Mouse (Mus musculus): ENCODE data around the gene Pafah1b1. TPM values are rescaled to one million over a fixed set of nuclear protein-coding genes. Genes with fewer than 3 reads are reported as not detected.

Gene Pafah1b1
- total and polyA plus RNA-seq, 2 experiments from 2014 or later, result 79.2 to 206 TPM

DNA sequence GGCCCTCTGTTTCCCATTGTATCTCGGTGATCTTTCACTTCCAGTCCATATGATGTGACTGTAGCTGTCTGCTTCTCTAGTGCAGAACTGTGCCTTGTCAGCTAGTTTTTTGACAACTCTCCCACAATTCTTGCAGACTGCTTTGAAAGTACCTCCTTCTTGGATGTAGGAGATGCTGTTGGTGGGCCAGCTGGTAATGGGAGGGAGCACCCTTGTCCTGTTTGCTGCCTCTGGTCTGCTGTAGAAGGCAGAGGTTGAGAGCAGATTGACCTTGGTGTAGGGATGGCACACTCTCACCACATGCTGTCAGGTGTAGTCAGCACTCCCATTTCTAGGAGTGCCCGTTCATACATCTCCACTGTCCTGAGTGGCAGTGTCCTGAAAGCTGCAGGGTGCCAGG, 55.5 kb downstream of the Pafah1b1 start:
- TF ChIP-seq CTCF (IDR thresholded peaks at IDR 0.05), result no peak
- H3K36me3 ChIP-seq (ENCODE audit: insufficient read depth, low read length), result peaks cover 60% of the 10 kb centered on the region

DNA sequence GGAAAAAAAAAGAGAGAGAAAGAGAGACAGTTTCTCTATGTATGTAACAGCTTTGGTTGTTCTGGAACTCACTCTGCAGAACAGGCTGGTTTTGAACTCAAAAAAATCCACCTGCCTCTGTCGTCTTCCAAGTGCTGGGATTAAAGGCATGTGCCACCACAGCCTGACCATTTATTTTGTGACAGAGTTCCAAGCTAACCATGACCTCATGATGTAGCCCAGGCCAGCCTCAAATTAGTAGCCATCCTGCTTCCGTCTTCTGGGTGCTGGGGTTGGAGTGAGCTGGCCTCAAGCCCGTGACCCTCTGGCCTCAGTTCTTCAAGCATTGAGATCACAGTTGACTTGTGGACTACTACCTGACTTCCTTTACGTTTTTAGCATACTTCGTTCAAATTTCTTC, 56.0 kb downstream of the Pafah1b1 start:
- Histone ChIP-seq H3K27ac (ENCODE audit: low read depth, low read length) (no peak overlapping the region), H3K4me2 (ENCODE audit: low read depth, low read length, poor library complexity, severe bottlenecking) (no peak overlapping the region), H3K9me3 (ENCODE audit: low read length) (no peaks in the 10 kb centered on the region), H3K27me3 (ENCODE audit: insufficient read depth, low read length) (no peaks in the 10 kb centered on the region), H3K9ac (replicated peaks; ENCODE audit: low read length, poor library complexity, severe bottlenecking) (no peak overlapping the region), H3K4me1 (ENCODE audit: insufficient read depth, low read length) (no peaks in the 10 kb centered on the region), H3K4me3 (ENCODE audit: low read depth, low read length) (no peak overlapping the region), H3K36me3 (ENCODE audit: insufficient read depth, low read length) (peaks cover 65% of the 10 kb centered on the region)
- no peak for DNase-seq (ENCODE audit: low spot score)
- no peak for ATAC-seq (ENCODE audit: low FRiP score)
- whole genome bisulfite sequencing, result 92% methylated on average over 5 of the region's 5 CpGs
- no peak for TF ChIP-seq CTCF (IDR thresholded peaks at IDR 0.05)

More for the DNA sequence above, 55.5 kb downstream of the Pafah1b1 start:
- H3K9ac ChIP-seq (replicated peaks; ENCODE audit: low read length, poor library complexity, severe bottlenecking), result no peak overlapping the region
- ATAC-seq (ENCODE audit: low FRiP score) (no peak), DNase-seq (ENCODE audit: low spot score) (no peak)
- H3K9me3 ChIP-seq (ENCODE audit: low read length), result no peaks in the 10 kb centered on the region
- no peak overlapping the region for H3K27ac ChIP-seq (ENCODE audit: low read depth, low read length)
- H3K27me3 ChIP-seq (ENCODE audit: insufficient read depth, low read length), result no peaks in the 10 kb centered on the region
- whole genome bisulfite sequencing, result 93% methylated on average over 2 of the region's 2 CpGs
- no peak overlapping the region for H3K4me2 ChIP-seq (ENCODE audit: low read depth, low read length, poor library complexity, severe bottlenecking)
- no peaks in the 10 kb centered on the region for H3K4me1 ChIP-seq (ENCODE audit: insufficient read depth, low read length)
- no peak overlapping the region for H3K4me3 ChIP-seq (ENCODE audit: low read depth, low read length)

DNA sequence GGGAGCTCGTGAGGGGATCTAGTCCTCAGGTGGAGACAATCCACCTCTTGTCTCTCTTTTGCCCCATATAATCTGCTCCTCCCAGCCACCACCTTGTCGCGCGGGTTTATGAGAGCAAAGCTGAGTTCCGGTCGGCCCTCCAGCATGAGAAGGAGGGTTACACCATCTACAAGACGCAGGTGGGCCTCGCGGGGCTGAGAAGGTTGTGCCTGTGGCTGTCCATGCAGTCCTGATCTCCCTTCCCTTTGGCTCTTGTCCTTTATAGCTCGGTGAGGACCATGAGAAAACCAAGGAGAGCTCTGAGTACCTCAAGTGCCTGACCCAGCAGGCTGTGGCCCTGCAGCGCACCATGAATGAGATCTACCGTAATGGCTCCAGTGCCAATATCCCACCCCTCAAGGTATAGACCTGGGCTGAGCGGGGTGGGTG, 56.9 kb downstream of the Pafah1b1 start:
- Histone ChIP-seq H3K27ac (ENCODE audit: low read depth, low read length) (no peak overlapping the region), H3K27me3 (ENCODE audit: insufficient read depth, low read length) (no peaks in the 10 kb centered on the region), H3K9me3 (ENCODE audit: low read length) (no peaks in the 10 kb centered on the region), H3K4me2 (ENCODE audit: low read depth, low read length, poor library complexity, severe bottlenecking) (no peak overlapping the region), H3K4me1 (ENCODE audit: insufficient read depth, low read length) (no peaks in the 10 kb centered on the region), H3K4me3 (ENCODE audit: low read depth, low read length) (no peak overlapping the region), H3K9ac (replicated peaks; ENCODE audit: low read length, poor library complexity, severe bottlenecking) (no peak overlapping the region), H3K36me3 (ENCODE audit: insufficient read depth, low read length) (peaks cover 73% of the 10 kb centered on the region)
- ATAC-seq (ENCODE audit: low FRiP score) (no peak), DNase-seq (ENCODE audit: low spot score) (no peak)
- TF ChIP-seq CTCF (IDR thresholded peaks at IDR 0.05), result no peak
- 98% methylated on average over 13 of the region's 13 CpGs for WGBS

DNA sequence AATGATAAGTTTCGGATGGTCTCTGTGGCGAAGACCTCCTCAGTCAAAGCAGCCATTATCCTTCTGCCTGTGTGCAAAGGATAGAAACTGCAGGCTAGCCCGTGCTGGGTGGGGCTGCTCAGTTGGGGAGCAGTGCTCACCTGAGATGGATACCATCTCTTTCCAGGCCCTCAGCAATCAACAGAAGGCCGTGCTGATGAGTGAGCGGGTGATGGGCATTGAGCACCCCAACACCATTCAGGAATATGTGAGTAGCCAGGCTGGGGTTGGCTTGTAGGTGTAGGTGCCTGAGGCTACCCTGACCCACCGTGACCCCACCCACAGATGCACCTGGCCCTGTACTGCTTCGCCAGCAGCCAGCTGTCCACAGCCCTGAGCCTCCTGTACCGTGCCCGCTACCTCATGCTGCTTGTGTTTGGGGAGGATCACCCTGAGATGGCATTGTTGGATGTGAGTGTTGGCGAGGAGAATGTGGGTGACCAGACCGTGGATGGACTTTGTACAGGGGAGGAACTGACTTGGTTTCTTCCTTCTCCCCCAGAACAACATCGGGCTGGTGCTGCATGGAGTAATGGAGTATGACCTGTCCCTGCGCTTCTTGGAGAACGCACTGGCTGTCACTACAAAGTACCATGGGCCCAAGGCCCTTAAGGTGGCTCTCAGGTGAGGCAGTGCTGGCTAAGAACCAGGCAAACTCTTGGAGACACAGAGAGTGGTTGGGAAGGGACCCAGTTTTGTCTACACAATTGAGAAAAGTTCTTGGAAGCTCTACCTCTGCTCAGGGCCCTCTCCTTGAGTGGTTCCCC, 57.5 kb downstream of the Pafah1b1 start:
- H3K27me3 ChIP-seq (ENCODE audit: insufficient read depth, low read length), result no peaks in the 10 kb centered on the region
- no peak for TF ChIP-seq CTCF (IDR thresholded peaks at IDR 0.05)
- peaks cover 79% of the 10 kb centered on the region for H3K36me3 ChIP-seq (ENCODE audit: insufficient read depth, low read length)
- ATAC-seq (ENCODE audit: low FRiP score) (no peak), DNase-seq (ENCODE audit: low spot score) (no peak)
- no peak overlapping the region for H3K27ac ChIP-seq (ENCODE audit: low read depth, low read length)
- no peaks in the 10 kb centered on the region for H3K4me1 ChIP-seq (ENCODE audit: insufficient read depth, low read length)
- no peak overlapping the region for H3K4me2 ChIP-seq (ENCODE audit: low read depth, low read length, poor library complexity, severe bottlenecking)
- WGBS, result 98% methylated on average over 14 of the region's 14 CpGs
- H3K4me3 ChIP-seq (ENCODE audit: low read depth, low read length), result no peak overlapping the region
- H3K9ac ChIP-seq (replicated peaks; ENCODE audit: low read length, poor library complexity, severe bottlenecking), result no peak overlapping the region
- H3K9me3 ChIP-seq (ENCODE audit: low read length), result no peaks in the 10 kb centered on the region

DNA sequence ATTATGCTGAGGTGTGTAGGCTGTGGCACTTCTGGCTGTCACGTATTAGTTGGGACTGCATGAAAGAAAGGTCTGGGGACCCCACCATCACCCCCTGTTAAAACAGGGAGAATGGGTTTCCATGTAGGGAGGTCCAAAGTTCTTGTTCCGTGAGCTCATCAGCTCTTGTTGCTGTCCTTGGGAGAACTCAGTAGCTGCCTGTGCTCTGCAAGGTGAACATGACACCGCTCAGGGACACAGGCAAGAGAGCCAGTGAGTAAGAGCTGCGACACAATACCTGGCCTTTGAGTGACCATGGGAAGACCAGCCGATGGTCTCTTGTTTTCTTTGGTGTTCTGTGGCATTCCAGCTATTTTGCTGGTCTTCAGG, 58.2 kb downstream of the Pafah1b1 start:
- H3K4me1 ChIP-seq (ENCODE audit: insufficient read depth, low read length), result no peaks in the 10 kb centered on the region
- ATAC-seq (ENCODE audit: low FRiP score), result no peak
- 98% methylated on average over 5 of the region's 5 CpGs for WGBS
- no peak overlapping the region for H3K4me2 ChIP-seq (ENCODE audit: low read depth, low read length, poor library complexity, severe bottlenecking)
- H3K9ac ChIP-seq (replicated peaks; ENCODE audit: low read length, poor library complexity, severe bottlenecking), result no peak overlapping the region
- H3K4me3 ChIP-seq (ENCODE audit: low read depth, low read length), result no peak overlapping the region
- H3K9me3 ChIP-seq (ENCODE audit: low read length), result no peaks in the 10 kb centered on the region
- no peak overlapping the region for H3K27ac ChIP-seq (ENCODE audit: low read depth, low read length)
- H3K36me3 ChIP-seq (ENCODE audit: insufficient read depth, low read length), result peaks cover 87% of the 10 kb centered on the region
- H3K27me3 ChIP-seq (ENCODE audit: insufficient read depth, low read length), result no peaks in the 10 kb centered on the region
- no peak for TF ChIP-seq CTCF (IDR thresholded peaks at IDR 0.05)
- DNase-seq (ENCODE audit: low spot score), result no peak

DNA sequence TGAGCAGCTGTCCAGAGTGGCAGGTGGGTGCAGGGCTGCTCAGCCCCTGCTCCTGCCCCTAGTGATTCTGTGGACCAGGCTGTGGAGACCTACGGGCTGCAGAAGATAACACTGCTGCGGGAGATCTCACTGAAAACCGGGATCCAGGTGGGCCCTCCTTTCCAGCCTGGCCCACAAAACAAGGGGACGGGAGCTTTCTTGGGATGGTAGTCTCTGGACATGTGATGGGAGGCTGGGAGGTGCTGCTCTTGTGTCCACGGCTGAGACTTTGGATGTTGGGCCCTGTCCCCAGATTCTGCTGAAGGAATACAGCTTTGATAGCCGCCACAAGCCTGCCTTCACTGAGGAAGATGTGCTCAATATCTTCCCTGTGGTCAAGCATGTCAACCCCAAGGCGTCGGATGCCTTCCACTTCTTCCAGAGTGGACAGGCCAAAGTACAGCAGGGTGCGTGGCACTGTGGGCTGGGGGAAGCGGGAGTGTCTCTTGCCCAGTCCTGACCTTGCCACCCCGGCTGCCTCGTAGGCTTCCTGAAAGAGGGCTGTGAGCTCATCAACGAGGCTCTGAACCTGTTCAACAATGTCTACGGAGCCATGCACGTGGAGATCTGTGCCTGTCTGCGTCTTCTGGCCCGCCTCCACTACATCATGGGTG, 58.7 kb downstream of the Pafah1b1 start:
- no peak overlapping the region for H3K9ac ChIP-seq (replicated peaks; ENCODE audit: low read length, poor library complexity, severe bottlenecking)
- H3K27me3 ChIP-seq (ENCODE audit: insufficient read depth, low read length), result no peaks in the 10 kb centered on the region
- WGBS, result 95% methylated on average over 17 of the region's 17 CpGs
- no peak overlapping the region for H3K4me3 ChIP-seq (ENCODE audit: low read depth, low read length)
- no peak overlapping the region for H3K4me2 ChIP-seq (ENCODE audit: low read depth, low read length, poor library complexity, severe bottlenecking)
- H3K4me1 ChIP-seq (ENCODE audit: insufficient read depth, low read length), result no peaks in the 10 kb centered on the region
- DNase-seq (ENCODE audit: low spot score), result no peak
- no peak for ATAC-seq (ENCODE audit: low FRiP score)
- TF ChIP-seq CTCF (IDR thresholded peaks at IDR 0.05), result no peak
- peaks cover 91% of the 10 kb centered on the region for H3K36me3 ChIP-seq (ENCODE audit: insufficient read depth, low read length)
- H3K27ac ChIP-seq (ENCODE audit: low read depth, low read length), result no peak overlapping the region
- H3K9me3 ChIP-seq (ENCODE audit: low read length), result no peaks in the 10 kb centered on the region

Measured in midbrain, postnatal 0 days (tissue).